Mouse (Mus musculus): ENCODE results near the gene Uvrag. TPM values are rescaled to one million over a fixed set of nuclear protein-coding genes. Genes with fewer than 3 reads are reported as not detected.

The Uvrag gene
- polyA plus RNA-seq, 1 experiment from 2014 or later = 18.7 TPM

DNA sequence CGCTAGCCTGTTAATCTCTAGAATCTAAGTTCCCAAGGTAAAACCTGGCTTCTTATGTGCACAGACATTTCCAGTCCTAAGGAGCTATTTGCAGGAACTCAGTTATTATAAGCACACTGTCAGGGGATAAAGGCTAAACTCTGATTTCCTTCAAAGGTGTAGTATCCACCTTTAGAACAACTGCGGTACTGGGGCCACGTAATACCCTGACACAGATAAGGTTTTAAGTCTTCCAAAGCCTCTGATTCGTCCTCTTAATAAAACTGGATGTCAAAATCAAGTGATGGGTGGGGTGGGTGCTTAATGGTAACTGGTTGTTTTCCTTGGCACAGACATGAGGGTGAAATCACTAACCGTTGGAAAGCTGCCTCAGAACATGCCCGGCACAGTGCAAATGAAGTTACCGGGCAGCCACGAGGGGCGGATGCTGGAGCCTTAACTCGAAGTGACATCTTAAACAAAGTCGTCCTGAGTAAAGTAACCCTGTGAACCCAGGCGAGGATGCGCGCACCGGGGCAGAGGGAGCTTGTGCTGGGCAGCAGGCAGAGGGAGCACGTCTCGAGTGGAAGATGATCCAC, 83.8 kb downstream of the Uvrag start:
- Histone ChIP-seq H3K9ac (replicated peaks; ENCODE audit: low read length) (no peak overlapping the region), H3K9me3 (ENCODE audit: low read length) (peaks cover 6% of the 10 kb centered on the region; the same call in 1 of the 2 replicates), H3K4me3 (ENCODE audit: low read length) (no peak overlapping the region), H3K4me2 (replicated peaks; ENCODE audit: low read depth, low read length) (no peak overlapping the region), H3K4me1 (ENCODE audit: insufficient read depth, low read length) (no peaks in the 10 kb centered on the region), H3K27ac (ENCODE audit: low read length) (no peak overlapping the region), H3K36me3 (ENCODE audit: insufficient read depth, low read length) (peaks cover 4% of the 10 kb centered on the region; the same call in 1 of the 2 replicates), H3K27me3 (ENCODE audit: insufficient read depth, low read length) (no peaks in the 10 kb centered on the region)
- 72% methylated on average over 17 of the region's 17 CpGs for WGBS
- ATAC-seq (ENCODE audit: low FRiP score, low TSS enrichment) = no peak

DNA sequence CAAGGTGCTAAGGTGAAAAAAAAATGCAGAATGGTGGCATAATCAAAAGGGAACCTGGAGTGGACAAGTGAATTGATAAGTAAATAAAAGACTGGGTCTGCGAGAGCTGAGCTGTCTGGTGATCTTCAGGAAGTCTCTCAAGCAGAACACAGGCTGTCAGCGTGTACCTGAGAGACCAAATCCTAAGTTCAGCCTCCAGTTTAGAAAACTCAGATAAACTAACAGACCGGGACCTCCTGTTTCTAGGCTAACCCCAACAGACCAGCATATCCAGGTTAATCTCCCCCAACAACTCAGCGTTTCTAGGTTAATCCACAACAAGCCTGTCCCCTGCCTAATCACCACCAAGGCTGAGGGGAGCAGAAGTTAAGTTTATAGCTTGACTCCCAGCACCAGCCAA, 87.3 kb downstream of the Uvrag start:
- Histone ChIP-seq H3K4me2 (replicated peaks; ENCODE audit: low read depth, low read length) (no peak overlapping the region), H3K4me1 (ENCODE audit: insufficient read depth, low read length) (no peaks in the 10 kb centered on the region), H3K9ac (replicated peaks; ENCODE audit: low read length) (no peak overlapping the region), H3K27ac (ENCODE audit: low read length) (no peak overlapping the region), H3K27me3 (ENCODE audit: insufficient read depth, low read length) (no peaks in the 10 kb centered on the region), H3K9me3 (ENCODE audit: low read length) (peaks cover 6% of the 10 kb centered on the region; the same call in 1 of the 2 replicates), H3K4me3 (ENCODE audit: low read length) (no peak overlapping the region), H3K36me3 (ENCODE audit: insufficient read depth, low read length) (peaks cover 7% of the 10 kb centered on the region; the same call in 1 of the 2 replicates)
- WGBS = 77% methylated on average over 4 of the region's 4 CpGs
- no peak for ATAC-seq (ENCODE audit: low FRiP score, low TSS enrichment)

DNA sequence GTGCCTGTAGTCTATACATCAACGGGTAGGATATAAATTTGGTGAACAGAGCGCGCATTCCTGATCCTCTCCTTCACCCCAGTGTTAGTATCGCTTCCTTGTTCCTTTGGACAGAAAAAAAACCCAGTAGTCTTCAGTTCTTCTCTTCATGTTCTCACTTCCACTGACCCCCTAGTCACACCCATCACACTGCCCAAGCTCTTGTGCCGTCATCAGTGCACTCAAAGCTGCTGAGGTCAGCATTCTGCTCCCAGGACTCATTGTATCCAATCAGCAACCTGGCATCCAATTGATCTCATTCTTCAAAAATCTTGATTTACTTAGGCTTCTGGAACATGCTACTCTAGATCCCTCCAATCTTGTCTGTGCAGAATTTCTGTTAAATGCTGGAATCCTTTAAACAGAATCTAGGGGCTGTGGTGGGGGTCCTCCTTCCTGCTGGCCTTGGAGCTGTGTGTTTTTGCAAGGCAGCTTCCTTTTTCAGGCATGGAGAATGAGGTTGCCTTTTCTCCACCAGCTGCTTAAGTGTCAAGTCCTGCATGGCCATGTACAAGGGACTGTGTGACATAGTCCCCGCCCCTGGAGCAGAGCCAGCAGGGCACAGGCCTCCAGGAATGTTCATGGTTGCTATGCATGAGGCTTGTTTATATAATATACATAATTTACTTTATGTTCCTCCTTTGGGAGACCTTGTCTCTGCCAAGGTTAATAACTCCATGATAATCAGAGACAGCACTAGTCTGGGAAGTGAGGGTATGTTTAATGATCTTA, 88.3 kb downstream of the Uvrag start:
- no peak for ATAC-seq (ENCODE audit: low FRiP score, low TSS enrichment)
- Histone ChIP-seq H3K4me2 (replicated peaks; ENCODE audit: low read depth, low read length) (no peak overlapping the region), H3K27me3 (ENCODE audit: insufficient read depth, low read length) (no peaks in the 10 kb centered on the region), H3K27ac (ENCODE audit: low read length) (peak overlapping the region; percentile 35; the same call in 1 of the 2 replicates), H3K4me1 (ENCODE audit: insufficient read depth, low read length) (no peaks in the 10 kb centered on the region), H3K9me3 (ENCODE audit: low read length) (peaks cover 6% of the 10 kb centered on the region; the same call in 1 of the 2 replicates), H3K9ac (replicated peaks; ENCODE audit: low read length) (no peak overlapping the region), H3K4me3 (ENCODE audit: low read length) (no peak overlapping the region), H3K36me3 (ENCODE audit: insufficient read depth, low read length) (peaks cover 7% of the 10 kb centered on the region; the same call in 1 of the 2 replicates)
- WGBS = 82% methylated on average over 6 of the region's 6 CpGs

DNA sequence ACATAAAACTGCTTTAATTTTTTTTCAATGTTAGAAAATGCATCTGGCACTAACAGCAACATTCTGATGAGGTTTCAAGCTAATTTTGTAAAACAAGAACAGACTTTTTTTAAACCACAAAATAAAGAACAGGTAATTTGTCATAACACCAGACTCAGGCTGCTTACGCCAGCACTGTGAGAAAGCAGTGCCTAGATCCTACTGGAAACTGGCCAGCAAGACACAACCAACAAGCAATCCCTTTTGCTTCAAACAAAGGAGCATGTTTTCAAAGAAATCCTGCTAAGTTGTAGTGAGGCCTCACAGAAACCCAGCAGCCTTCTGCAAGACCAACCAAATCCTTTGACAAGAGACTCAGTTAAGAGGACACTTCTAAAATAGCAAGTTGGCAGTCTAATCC, 90.1 kb downstream of the Uvrag start:
- WGBS = 88% methylated on average over 1 of the region's 1 CpGs
- Histone ChIP-seq H3K4me2 (replicated peaks; ENCODE audit: low read depth, low read length) (no peak overlapping the region), H3K9me3 (ENCODE audit: low read length) (peaks cover 6% of the 10 kb centered on the region; the same call in 1 of the 2 replicates), H3K9ac (replicated peaks; ENCODE audit: low read length) (no peak overlapping the region), H3K27me3 (ENCODE audit: insufficient read depth, low read length) (no peaks in the 10 kb centered on the region), H3K4me3 (ENCODE audit: low read length) (no peak overlapping the region), H3K36me3 (ENCODE audit: insufficient read depth, low read length) (peaks cover 7% of the 10 kb centered on the region; the same call in 1 of the 2 replicates), H3K4me1 (ENCODE audit: insufficient read depth, low read length) (peaks cover 7% of the 10 kb centered on the region; the same call in 1 of the 2 replicates), H3K27ac (ENCODE audit: low read length) (no peak overlapping the region)
- no peak for ATAC-seq (ENCODE audit: low FRiP score, low TSS enrichment)

DNA sequence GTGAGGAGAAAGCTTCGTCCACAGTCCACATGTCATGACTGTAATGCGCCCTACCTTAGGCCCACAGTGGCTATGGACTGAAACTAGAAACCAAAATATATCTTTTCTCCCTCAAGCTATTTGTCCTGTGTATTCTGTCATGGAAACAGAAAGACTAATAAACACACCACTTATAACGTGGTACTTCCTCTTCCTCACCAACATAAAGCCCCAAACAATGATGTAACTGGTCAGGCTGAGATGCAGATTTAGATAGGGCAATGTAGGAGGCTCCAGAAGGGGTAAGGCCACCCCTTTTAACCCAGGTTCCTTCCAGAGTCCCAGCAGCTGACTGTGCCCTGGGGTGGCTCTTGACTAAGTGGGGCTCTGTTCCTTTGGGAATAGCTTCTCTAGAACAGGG, 91.0 kb downstream of the Uvrag start:
- H3K27ac ChIP-seq (ENCODE audit: low read length) = no peak overlapping the region
- peaks cover 17% of the 10 kb centered on the region for H3K4me1 ChIP-seq (ENCODE audit: insufficient read depth, low read length)
- ATAC-seq (ENCODE audit: low FRiP score, low TSS enrichment) = no peak
- H3K4me2 ChIP-seq (replicated peaks; ENCODE audit: low read depth, low read length) = no peak overlapping the region
- no peak overlapping the region for H3K9ac ChIP-seq (replicated peaks; ENCODE audit: low read length)
- H3K27me3 ChIP-seq (ENCODE audit: insufficient read depth, low read length) = no peaks in the 10 kb centered on the region
- peaks cover 7% of the 10 kb centered on the region; the same call in 1 of the 2 replicates for H3K36me3 ChIP-seq (ENCODE audit: insufficient read depth, low read length)
- no peak overlapping the region for H3K4me3 ChIP-seq (ENCODE audit: low read length)
- H3K9me3 ChIP-seq (ENCODE audit: low read length) = peaks cover 6% of the 10 kb centered on the region; the same call in 1 of the 2 replicates
- 76% methylated on average over 3 of the region's 3 CpGs for WGBS

DNA sequence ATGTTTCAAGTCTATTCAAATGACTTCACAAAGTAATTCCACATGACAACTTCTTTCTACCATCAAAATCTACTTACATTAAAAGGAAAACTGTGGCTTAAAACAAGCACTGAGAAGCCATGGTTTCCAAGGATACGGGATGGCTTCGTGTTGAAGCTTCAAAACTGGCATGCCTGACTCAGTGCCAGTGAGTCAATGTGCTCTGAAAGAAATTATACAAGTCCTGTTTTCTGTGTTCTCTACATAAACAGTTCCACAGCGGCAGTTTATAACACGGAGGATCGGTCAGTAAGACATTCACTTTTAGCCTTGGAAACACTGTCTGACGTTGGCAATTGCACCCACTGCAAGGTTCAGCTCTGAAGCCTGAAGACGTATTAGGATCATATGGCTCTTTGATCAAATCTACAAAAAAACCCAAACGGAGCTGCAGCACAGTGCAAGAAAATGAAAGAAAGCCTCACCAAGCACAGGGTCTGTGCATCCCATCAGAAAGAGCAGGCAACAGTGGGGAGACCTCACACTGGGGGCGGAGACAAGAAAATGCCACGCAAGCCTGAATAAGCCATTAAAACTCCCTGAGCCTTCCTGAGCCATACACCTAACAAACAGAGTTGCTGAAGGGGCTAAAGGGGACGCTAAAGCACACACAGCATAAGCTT, 94.3 kb downstream of the Uvrag start:
- no peaks in the 10 kb centered on the region for H3K27me3 ChIP-seq (ENCODE audit: insufficient read depth, low read length)
- H3K27ac ChIP-seq (ENCODE audit: low read length) = no peak overlapping the region
- ATAC-seq (ENCODE audit: low FRiP score, low TSS enrichment) = no peak
- no peak overlapping the region for H3K9ac ChIP-seq (replicated peaks; ENCODE audit: low read length)
- peaks cover 17% of the 10 kb centered on the region for H3K4me1 ChIP-seq (ENCODE audit: insufficient read depth, low read length)
- H3K36me3 ChIP-seq (ENCODE audit: insufficient read depth, low read length) = 0 out of 2 replicates have a peak, but pooled peaks cover 3% of the 10 kb centered on the region
- H3K4me2 ChIP-seq (replicated peaks; ENCODE audit: low read depth, low read length) = no peak overlapping the region
- no peak overlapping the region for H3K4me3 ChIP-seq (ENCODE audit: low read length)
- 63% methylated on average over 11 of the region's 11 CpGs for WGBS
- no peaks in the 10 kb centered on the region for H3K9me3 ChIP-seq (ENCODE audit: low read length)

DNA sequence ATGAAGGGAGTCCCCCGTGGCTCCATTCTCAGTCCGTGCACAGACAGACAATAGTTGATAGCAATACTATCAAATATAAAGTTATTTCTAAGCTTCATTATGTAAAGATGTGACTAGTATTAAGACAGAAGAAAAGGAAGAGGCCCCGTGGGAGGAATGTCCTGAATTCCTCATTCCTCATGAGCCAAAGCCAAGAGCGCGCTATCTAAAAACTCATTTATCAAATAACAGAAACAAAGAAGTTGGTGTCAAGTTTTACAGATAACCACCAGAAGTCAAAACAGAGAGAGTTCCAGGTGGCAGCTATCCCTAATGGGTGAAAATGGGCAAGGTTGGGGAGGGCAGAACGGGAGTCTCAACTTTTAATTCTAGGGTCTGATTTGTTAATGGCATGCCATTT, 95.4 kb downstream of the Uvrag start:
- Histone ChIP-seq H3K9me3 (ENCODE audit: low read length) (no peaks in the 10 kb centered on the region), H3K4me1 (ENCODE audit: insufficient read depth, low read length) (peaks cover 17% of the 10 kb centered on the region), H3K4me2 (replicated peaks; ENCODE audit: low read depth, low read length) (no peak overlapping the region), H3K9ac (replicated peaks; ENCODE audit: low read length) (no peak overlapping the region), H3K27ac (ENCODE audit: low read length) (no peak overlapping the region), H3K36me3 (ENCODE audit: insufficient read depth, low read length) (0 out of 2 replicates have a peak, but pooled peaks cover 3% of the 10 kb centered on the region), H3K4me3 (ENCODE audit: low read length) (no peak overlapping the region), H3K27me3 (ENCODE audit: insufficient read depth, low read length) (no peaks in the 10 kb centered on the region)
- 30% methylated on average over 6 of the region's 6 CpGs for WGBS
- no peak for ATAC-seq (ENCODE audit: low FRiP score, low TSS enrichment)

DNA sequence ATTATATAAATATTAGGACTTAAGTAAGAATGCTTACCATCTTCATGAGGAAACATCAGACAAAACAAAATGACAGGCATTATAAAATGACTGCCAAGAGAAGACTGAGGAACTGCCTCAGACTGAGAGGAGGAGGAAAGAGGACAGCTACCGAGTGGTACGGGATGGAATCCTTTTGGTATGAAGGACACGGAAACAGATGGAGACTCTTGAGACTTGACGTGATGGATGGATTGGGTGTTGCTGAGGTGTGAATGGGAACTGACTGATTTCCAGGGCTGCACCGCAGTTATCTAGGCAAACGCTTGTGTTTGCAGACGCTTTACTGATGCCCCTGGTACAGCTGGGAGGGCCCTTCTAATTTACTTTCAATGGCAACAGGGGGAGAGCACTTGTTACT, 97.0 kb downstream of the Uvrag start:
- no peak for ATAC-seq (ENCODE audit: low FRiP score, low TSS enrichment)
- Histone ChIP-seq H3K27ac (ENCODE audit: low read length) (no peak overlapping the region), H3K4me1 (ENCODE audit: insufficient read depth, low read length) (peaks cover 17% of the 10 kb centered on the region), H3K4me3 (ENCODE audit: low read length) (no peak overlapping the region), H3K4me2 (replicated peaks; ENCODE audit: low read depth, low read length) (no peak overlapping the region), H3K9ac (replicated peaks; ENCODE audit: low read length) (no peak overlapping the region), H3K9me3 (ENCODE audit: low read length) (no peaks in the 10 kb centered on the region), H3K36me3 (ENCODE audit: insufficient read depth, low read length) (0 out of 2 replicates have a peak, but pooled peaks cover under 1% of the 10 kb centered on the region), H3K27me3 (ENCODE audit: insufficient read depth, low read length) (no peaks in the 10 kb centered on the region)
- WGBS = 54% methylated on average over 7 of the region's 7 CpGs

DNA sequence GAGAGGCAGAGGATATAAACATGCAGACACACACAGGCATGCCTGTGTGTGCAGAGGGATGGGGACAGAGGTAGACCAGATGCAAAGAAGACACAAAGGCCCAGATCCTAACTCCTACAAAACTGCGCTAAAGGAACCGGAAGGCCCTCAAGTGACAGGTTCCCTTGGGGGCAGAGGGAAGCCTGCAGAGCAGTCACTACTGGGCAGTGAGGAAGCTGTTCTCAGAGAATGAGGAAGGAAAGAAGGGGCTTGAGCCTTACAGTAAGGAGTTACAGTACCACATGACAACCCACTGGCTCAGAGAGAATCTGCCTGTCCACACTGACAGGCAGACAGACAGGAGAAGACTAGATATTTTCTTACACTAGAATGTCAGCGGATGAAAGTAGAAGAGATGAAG, 97.6 kb downstream of the Uvrag start:
- Histone ChIP-seq H3K4me3 (ENCODE audit: low read length) (no peak overlapping the region), H3K9me3 (ENCODE audit: low read length) (no peaks in the 10 kb centered on the region), H3K4me1 (ENCODE audit: insufficient read depth, low read length) (peaks cover 17% of the 10 kb centered on the region), H3K27me3 (ENCODE audit: insufficient read depth, low read length) (no peaks in the 10 kb centered on the region), H3K27ac (ENCODE audit: low read length) (no peak overlapping the region), H3K36me3 (ENCODE audit: insufficient read depth, low read length) (no peaks in the 10 kb centered on the region), H3K9ac (replicated peaks; ENCODE audit: low read length) (no peak overlapping the region), H3K4me2 (replicated peaks; ENCODE audit: low read depth, low read length) (no peak overlapping the region)
- no peak for ATAC-seq (ENCODE audit: low FRiP score, low TSS enrichment)
- WGBS = 89% methylated on average over 3 of the region's 3 CpGs

All from kidney, embryonic 16.5 days (tissue).